Mouse (Mus musculus): Measurements from ENCODE around the gene Pde1c.

- no peak for TF ChIP-seq CTCF (IDR thresholded peaks at IDR 0.05; ENCODE audit: control insufficient read depth, insufficient read depth, low read length)
- TF ChIP-seq POLR2A (IDR thresholded peaks at IDR 0.05; ENCODE audit: borderline replicate concordance, control insufficient read depth, low read depth, low read length): no peak
These were observed 410.7 kb downstream of the Pde1c start for GRCm38 (mm10) chr6:56158217-56158616.
